Mouse (Mus musculus): ENCODE results near the gene Riok1. TPM values are rescaled to one million over a fixed set of nuclear protein-coding genes. Genes with fewer than 3 reads are reported as not detected.

Gene Riok1
- total and polyA plus RNA-seq, 2 experiments = 8.0 to 15.9 TPM

GRCm38 (mm10) chr13:38037044-38037687 lies 371 bp downstream of the Riok1 start, which contains the start of gene Cage1:
Gene Cage1 (minus strand): TSS chr13:38037069.
- TF ChIP-seq POLR2A (IDR thresholded peaks at IDR 0.05; ENCODE audit: extremely low read depth, insufficient read depth, low read length) (peak; percentile 52; the same call in 1 of the 2 replicates), CTCF (IDR thresholded peaks at IDR 0.05; ENCODE audit: low read depth, low read length) (peak; percentile 13)
- Histone ChIP-seq H3K27ac (replicated peaks; ENCODE audit: insufficient read depth, low read depth, low read length) (peak within 1 kb of the TSS; percentile 66), H3K4me3 (ENCODE audit: insufficient read depth, low read depth, low read length) (peak within 1 kb of the TSS; percentile 83), H3K4me1 (ENCODE audit: control insufficient read depth, insufficient read depth, low read length) (peaks cover 9% of the 10 kb centered on the region; the same call in 1 of the 2 replicates), H3K36me3 (ENCODE audit: control insufficient read depth, insufficient read depth, low read length) (peaks cover 17% of the 10 kb centered on the region), H3K9ac (ENCODE audit: low read depth, low read length) (peak within 1 kb of the TSS; percentile 82), H3K27me3 (ENCODE audit: control insufficient read depth, insufficient read depth, low read length) (no peaks in the 10 kb centered on the region), H3K79me2 (ENCODE audit: control insufficient read depth, insufficient read depth, low read length) (peaks cover 8% of the 10 kb centered on the region; the same call in 1 of the 2 replicates)
- DNase-seq (ENCODE audit: extremely low read depth, low read depth, low spot score) = peak; percentile 90
- under 1% methylated on average over 47 of the region's 47 CpGs for WGBS

GRCm38 (mm10) chr13:38037811-38038210 lies 1.0 kb downstream of the Riok1 start:
- peaks cover 9% of the 10 kb centered on the region; the same call in 1 of the 2 replicates for H3K4me1 ChIP-seq (ENCODE audit: control insufficient read depth, insufficient read depth, low read length)
- peak overlapping the region; percentile 82; the same call in 1 of the 2 replicates for H3K9ac ChIP-seq (ENCODE audit: low read depth, low read length)
- DNase-seq (ENCODE audit: extremely low read depth, low read depth, low spot score) = peak; percentile 8
- 25% methylated on average over 12 of the region's 12 CpGs for WGBS
- H3K36me3 ChIP-seq (ENCODE audit: control insufficient read depth, insufficient read depth, low read length) = peaks cover 21% of the 10 kb centered on the region
- no peaks in the 10 kb centered on the region for H3K27me3 ChIP-seq (ENCODE audit: control insufficient read depth, insufficient read depth, low read length)
- TF ChIP-seq POLR2A (IDR thresholded peaks at IDR 0.05; ENCODE audit: extremely low read depth, insufficient read depth, low read length) (no peak), CTCF (IDR thresholded peaks at IDR 0.05; ENCODE audit: low read depth, low read length) (no peak)
- peaks cover 8% of the 10 kb centered on the region; the same call in 1 of the 2 replicates for H3K79me2 ChIP-seq (ENCODE audit: control insufficient read depth, insufficient read depth, low read length)
- H3K27ac ChIP-seq (replicated peaks; ENCODE audit: insufficient read depth, low read depth, low read length) = no peak overlapping the region
- H3K4me3 ChIP-seq (ENCODE audit: insufficient read depth, low read depth, low read length) = peak overlapping the region; percentile 83

GRCm38 (mm10) chr13:38049888-38050287 lies 13.1 kb downstream of the Riok1 start:
- H3K9ac ChIP-seq (ENCODE audit: low read depth, low read length) = no peak overlapping the region
- H3K27me3 ChIP-seq (ENCODE audit: control insufficient read depth, insufficient read depth, low read length) = no peaks in the 10 kb centered on the region
- TF ChIP-seq POLR2A (IDR thresholded peaks at IDR 0.05; ENCODE audit: extremely low read depth, insufficient read depth, low read length) (no peak), CTCF (IDR thresholded peaks at IDR 0.05; ENCODE audit: low read depth, low read length) (no peak)
- H3K36me3 ChIP-seq (ENCODE audit: control insufficient read depth, insufficient read depth, low read length) = peaks cover 66% of the 10 kb centered on the region
- H3K4me1 ChIP-seq (ENCODE audit: control insufficient read depth, insufficient read depth, low read length) = no peaks in the 10 kb centered on the region
- DNase-seq (ENCODE audit: extremely low read depth, low read depth, low spot score) = no peak
- no peaks in the 10 kb centered on the region for H3K79me2 ChIP-seq (ENCODE audit: control insufficient read depth, insufficient read depth, low read length)
- H3K27ac ChIP-seq (replicated peaks; ENCODE audit: insufficient read depth, low read depth, low read length) = no peak overlapping the region
- H3K4me3 ChIP-seq (ENCODE audit: insufficient read depth, low read depth, low read length) = no peak overlapping the region
- WGBS = 74% methylated on average over 3 of the region's 3 CpGs

GRCm38 (mm10) chr13:38062678-38063077 lies 25.9 kb downstream of the Riok1 start:
- TF ChIP-seq POLR2A (IDR thresholded peaks at IDR 0.05; ENCODE audit: extremely low read depth, insufficient read depth, low read length) (no peak), CTCF (IDR thresholded peaks at IDR 0.05; ENCODE audit: low read depth, low read length) (no peak)
- no peak for DNase-seq (ENCODE audit: extremely low read depth, low read depth, low spot score)
- Histone ChIP-seq H3K79me2 (ENCODE audit: control insufficient read depth, insufficient read depth, low read length) (no peaks in the 10 kb centered on the region), H3K27me3 (ENCODE audit: control insufficient read depth, insufficient read depth, low read length) (no peaks in the 10 kb centered on the region), H3K4me1 (ENCODE audit: control insufficient read depth, insufficient read depth, low read length) (peaks cover 10% of the 10 kb centered on the region), H3K27ac (replicated peaks; ENCODE audit: insufficient read depth, low read depth, low read length) (no peak overlapping the region), H3K36me3 (ENCODE audit: control insufficient read depth, insufficient read depth, low read length) (peaks cover 30% of the 10 kb centered on the region), H3K4me3 (ENCODE audit: insufficient read depth, low read depth, low read length) (no peak overlapping the region), H3K9ac (ENCODE audit: low read depth, low read length) (no peak overlapping the region)
- WGBS = 91% methylated on average over 11 of the region's 11 CpGs

GRCm38 (mm10) chr13:38064854-38065663 lies 28.3 kb downstream of the Riok1 start:
- Histone ChIP-seq H3K9ac (ENCODE audit: low read depth, low read length) (no peak overlapping the region), H3K27me3 (ENCODE audit: control insufficient read depth, insufficient read depth, low read length) (no peaks in the 10 kb centered on the region), H3K79me2 (ENCODE audit: control insufficient read depth, insufficient read depth, low read length) (no peaks in the 10 kb centered on the region), H3K27ac (replicated peaks; ENCODE audit: insufficient read depth, low read depth, low read length) (no peak overlapping the region), H3K4me1 (ENCODE audit: control insufficient read depth, insufficient read depth, low read length) (peaks cover 10% of the 10 kb centered on the region), H3K36me3 (ENCODE audit: control insufficient read depth, insufficient read depth, low read length) (peaks cover 12% of the 10 kb centered on the region; the same call in 1 of the 2 replicates), H3K4me3 (ENCODE audit: insufficient read depth, low read depth, low read length) (no peak overlapping the region)
- WGBS = 65% methylated on average over 11 of the region's 11 CpGs
- DNase-seq (ENCODE audit: extremely low read depth, low read depth, low spot score) = peak; percentile 94
- TF ChIP-seq CTCF (IDR thresholded peaks at IDR 0.05; ENCODE audit: low read depth, low read length) (peak; percentile 56), POLR2A (IDR thresholded peaks at IDR 0.05; ENCODE audit: extremely low read depth, insufficient read depth, low read length) (no peak)

All from liver, adult 2 months (tissue).